Mouse (Mus musculus): ENCODE measurements around the gene Tril. TPM values are rescaled to one million over a fixed set of nuclear protein-coding genes. Genes with fewer than 3 reads are reported as not detected.
A peak's percentile ranks its signal among the peaks of the same experiment; 100 is the strongest.

Tril gene
- not detected in 2 replicates for polyA plus RNA-seq (2012; ENCODE audit: insufficient read depth, insufficient read length, low replicate concordance, missing spikeins)

DNA sequence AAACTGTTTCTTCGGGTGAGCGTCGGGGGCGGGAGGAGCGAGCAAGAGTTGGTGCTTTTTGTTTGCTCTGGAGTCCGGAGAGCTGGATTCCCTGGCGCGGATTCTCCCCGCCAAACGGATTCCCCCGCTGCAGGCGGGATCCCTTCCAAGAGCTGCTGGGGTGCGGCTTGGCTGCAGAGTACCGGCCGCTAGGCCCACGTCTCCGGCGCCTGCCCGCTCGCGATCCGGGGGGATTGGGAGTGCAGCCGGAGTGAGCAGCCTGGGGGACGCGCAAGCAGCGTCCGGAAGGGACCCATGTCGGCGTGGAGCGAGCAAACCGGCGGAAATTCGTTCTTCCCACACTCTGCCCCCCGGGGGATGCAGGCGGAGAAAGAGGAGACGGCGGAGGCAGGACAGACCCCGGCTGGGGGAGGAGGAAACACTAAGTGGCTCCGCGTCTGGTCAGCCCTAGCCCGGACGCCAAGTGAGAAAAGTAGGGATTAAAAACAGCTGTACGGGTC, at the start of gene Tril:
Tril (minus strand) TSS at position 345 of the 500 bp plus-strand sequence.
- TF ChIP-seq CTCF (IDR thresholded peaks at IDR 0.05; ENCODE audit: insufficient read depth, low read depth, low read length) (no peak), POLR2A (IDR thresholded peaks at IDR 0.05; ENCODE audit: insufficient read depth, low read depth, low read length) (no peak)
- WGBS: under 1% methylated on average over 43 of the region's 43 CpGs

DNA sequence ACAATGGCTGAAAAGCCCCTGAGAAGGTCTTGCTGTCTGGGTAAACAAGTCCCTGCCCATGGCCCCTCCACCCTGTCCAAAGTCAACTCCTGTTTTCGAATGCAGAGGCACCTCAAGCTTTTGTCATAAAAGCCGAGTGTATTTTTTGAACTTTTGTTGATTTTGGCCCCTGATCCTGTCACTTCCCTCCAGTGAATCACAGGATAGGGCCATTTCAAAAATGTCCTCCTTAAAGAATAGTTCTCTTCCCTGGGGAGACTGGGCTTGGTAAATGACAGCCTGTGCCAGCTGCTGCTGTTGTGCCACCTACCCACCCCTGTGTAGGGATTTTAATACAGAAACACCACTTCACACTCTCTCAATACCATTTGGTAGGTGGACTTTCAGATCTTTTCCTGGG, 42.4 kb upstream of the Tril start:
- Histone ChIP-seq H3K27ac (ENCODE audit: insufficient read depth, low read depth, low read length) (no peak overlapping the region), H3K4me3 (ENCODE audit: insufficient read depth, low read depth, low read length) (no peak overlapping the region), H3K4me1 (ENCODE audit: control insufficient read depth, insufficient read depth, low read length) (peaks cover 4% of the 10 kb centered on the region)
- WGBS: 86% methylated on average over 2 of the region's 2 CpGs
- TF ChIP-seq CTCF (IDR thresholded peaks at IDR 0.05; ENCODE audit: insufficient read depth, low read depth, low read length) (no peak), POLR2A (IDR thresholded peaks at IDR 0.05; ENCODE audit: insufficient read depth, low read depth, low read length) (no peak)

More for the DNA sequence above, at the start of gene Tril:
- H3K27ac ChIP-seq (ENCODE audit: insufficient read depth, low read depth, low read length): 0 out of 2 replicates have a peak within 1 kb of the TSS, but pooled peaks have one; percentile 2
- H3K4me1 ChIP-seq (ENCODE audit: control insufficient read depth, insufficient read depth, low read length): peaks cover 35% of the 10 kb centered on the region
- peak within 1 kb of the TSS; percentile 40 for H3K4me3 ChIP-seq (ENCODE audit: insufficient read depth, low read depth, low read length)

DNA sequence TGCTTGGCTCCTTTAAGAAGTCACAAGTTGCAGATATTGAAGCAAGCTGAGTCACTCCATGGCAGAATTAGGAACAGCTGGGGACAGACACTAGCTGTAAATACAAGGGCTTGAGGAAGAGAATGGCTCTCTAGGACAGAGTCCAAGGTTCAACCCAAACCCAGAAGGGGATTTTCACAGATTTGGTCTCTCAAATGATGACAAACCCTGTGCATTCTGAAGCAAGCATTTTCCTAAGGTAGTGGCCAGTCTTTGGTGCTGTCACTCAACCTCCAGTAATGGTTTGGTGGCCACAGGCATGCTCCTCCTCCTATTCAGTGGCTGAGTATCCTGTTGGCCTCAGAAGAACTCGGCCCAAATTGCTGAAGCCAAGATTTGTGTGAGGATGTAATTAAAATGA, 38.5 kb upstream of the Tril start:
- no peak overlapping the region for H3K4me3 ChIP-seq (ENCODE audit: insufficient read depth, low read depth, low read length)
- TF ChIP-seq CTCF (IDR thresholded peaks at IDR 0.05; ENCODE audit: insufficient read depth, low read depth, low read length) (no peak), POLR2A (IDR thresholded peaks at IDR 0.05; ENCODE audit: insufficient read depth, low read depth, low read length) (no peak)
- no peak overlapping the region for H3K27ac ChIP-seq (ENCODE audit: insufficient read depth, low read depth, low read length)
- WGBS: 26% methylated on average over 1 of the region's 1 CpGs
- peaks cover 4% of the 10 kb centered on the region for H3K4me1 ChIP-seq (ENCODE audit: control insufficient read depth, insufficient read depth, low read length)

DNA sequence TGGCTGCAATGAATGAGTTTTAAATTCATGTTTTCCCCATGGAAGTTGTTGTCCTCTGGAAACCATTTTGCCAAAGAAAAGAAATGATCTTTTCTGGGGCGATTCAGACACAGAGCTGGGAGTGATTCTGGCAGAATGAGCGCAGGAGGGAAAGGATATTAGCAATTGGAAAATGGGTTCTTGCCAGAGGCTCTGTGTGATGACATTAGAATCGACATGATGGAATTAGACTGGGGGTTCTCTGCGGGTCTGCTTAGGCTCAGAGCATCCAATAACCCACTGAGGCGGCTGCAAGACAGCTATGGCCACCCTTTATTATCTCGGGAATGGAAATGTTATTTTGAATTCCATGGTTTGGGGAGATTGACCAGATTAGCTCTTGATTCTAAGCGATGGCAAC, 37.2 kb upstream of the Tril start:
- H3K27ac ChIP-seq (ENCODE audit: insufficient read depth, low read depth, low read length): no peak overlapping the region
- no peak for TF ChIP-seq POLR2A (IDR thresholded peaks at IDR 0.05; ENCODE audit: insufficient read depth, low read depth, low read length)
- no peak for TF ChIP-seq CTCF (IDR thresholded peaks at IDR 0.05; ENCODE audit: insufficient read depth, low read depth, low read length)
- no peak overlapping the region for H3K4me3 ChIP-seq (ENCODE audit: insufficient read depth, low read depth, low read length)
- WGBS: 69% methylated on average over 7 of the region's 7 CpGs
- H3K4me1 ChIP-seq (ENCODE audit: control insufficient read depth, insufficient read depth, low read length): peaks cover 4% of the 10 kb centered on the region

DNA sequence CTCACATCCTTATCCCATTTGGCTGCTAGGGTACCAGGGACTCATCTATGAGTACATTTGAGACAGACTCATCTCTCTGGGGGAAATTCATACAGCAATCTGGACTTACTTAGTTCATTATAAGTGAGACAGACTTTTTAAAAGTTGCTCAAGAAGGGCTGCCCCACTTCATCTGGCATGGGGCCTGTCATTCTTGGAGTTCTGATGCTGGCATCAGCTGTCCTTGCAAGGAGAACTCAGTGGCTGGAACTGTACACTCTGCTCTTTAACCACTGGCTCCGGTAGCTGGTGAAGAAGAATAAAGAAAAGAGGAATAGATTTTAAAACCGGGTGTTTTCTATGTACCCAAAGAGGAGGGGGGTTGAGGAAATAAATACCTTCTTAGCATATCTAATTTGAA, 36.1 kb upstream of the Tril start:
- Histone ChIP-seq H3K4me3 (ENCODE audit: insufficient read depth, low read depth, low read length) (no peak overlapping the region), H3K27ac (ENCODE audit: insufficient read depth, low read depth, low read length) (no peak overlapping the region), H3K4me1 (ENCODE audit: control insufficient read depth, insufficient read depth, low read length) (peaks cover 4% of the 10 kb centered on the region)
- WGBS: 68% methylated on average over 2 of the region's 2 CpGs
- TF ChIP-seq POLR2A (IDR thresholded peaks at IDR 0.05; ENCODE audit: insufficient read depth, low read depth, low read length): no peak
- TF ChIP-seq CTCF (IDR thresholded peaks at IDR 0.05; ENCODE audit: insufficient read depth, low read depth, low read length): no peak

DNA sequence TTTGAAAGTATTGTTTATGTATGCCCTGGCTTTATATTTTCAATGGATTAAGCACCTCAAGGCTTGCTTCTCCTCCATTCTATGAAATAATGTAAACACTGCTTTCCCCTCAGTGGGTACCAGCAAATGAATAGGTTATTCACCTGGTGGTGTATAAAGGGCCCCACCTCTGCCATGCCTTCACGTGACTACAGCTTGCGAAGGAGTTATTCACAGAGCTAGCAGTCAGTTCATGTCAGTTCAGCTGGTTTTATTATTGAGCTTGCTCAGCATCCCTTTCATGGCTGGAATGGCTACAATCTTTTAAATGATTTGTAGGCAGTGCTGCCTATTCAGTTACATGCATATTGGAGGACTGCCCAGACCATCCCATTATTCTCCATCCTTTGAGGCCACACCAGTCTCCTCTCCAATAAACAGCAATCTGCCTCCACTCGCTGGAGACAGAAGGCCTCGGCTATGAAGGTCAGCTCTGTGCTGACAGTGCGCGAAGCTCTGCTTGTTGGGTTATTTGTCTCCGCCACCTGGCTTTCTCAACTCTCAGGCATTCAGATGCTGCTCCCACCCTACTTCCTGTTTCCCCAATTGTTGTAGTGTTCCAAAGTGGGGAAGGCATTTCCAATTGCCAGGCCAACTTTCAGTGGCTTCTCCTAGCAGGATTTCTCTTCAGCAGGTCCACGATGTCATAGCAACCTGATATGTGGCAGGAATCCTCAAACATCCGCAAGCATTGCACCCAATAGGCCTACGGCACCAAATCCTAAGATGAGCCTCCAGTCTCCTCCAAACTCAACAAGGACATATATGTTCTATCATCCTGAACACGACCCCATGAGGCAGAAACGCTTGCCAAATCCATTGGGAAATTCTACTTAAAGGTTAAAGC, 34.6 kb upstream of the Tril start:
- 70% methylated on average over 12 of the region's 12 CpGs for WGBS
- Histone ChIP-seq H3K4me3 (ENCODE audit: insufficient read depth, low read depth, low read length) (no peak overlapping the region), H3K4me1 (ENCODE audit: control insufficient read depth, insufficient read depth, low read length) (peaks cover 2% of the 10 kb centered on the region; the same call in 1 of the 2 replicates), H3K27ac (ENCODE audit: insufficient read depth, low read depth, low read length) (no peak overlapping the region)
- TF ChIP-seq CTCF (IDR thresholded peaks at IDR 0.05; ENCODE audit: insufficient read depth, low read depth, low read length): no peak
- no peak for TF ChIP-seq POLR2A (IDR thresholded peaks at IDR 0.05; ENCODE audit: insufficient read depth, low read depth, low read length)

DNA sequence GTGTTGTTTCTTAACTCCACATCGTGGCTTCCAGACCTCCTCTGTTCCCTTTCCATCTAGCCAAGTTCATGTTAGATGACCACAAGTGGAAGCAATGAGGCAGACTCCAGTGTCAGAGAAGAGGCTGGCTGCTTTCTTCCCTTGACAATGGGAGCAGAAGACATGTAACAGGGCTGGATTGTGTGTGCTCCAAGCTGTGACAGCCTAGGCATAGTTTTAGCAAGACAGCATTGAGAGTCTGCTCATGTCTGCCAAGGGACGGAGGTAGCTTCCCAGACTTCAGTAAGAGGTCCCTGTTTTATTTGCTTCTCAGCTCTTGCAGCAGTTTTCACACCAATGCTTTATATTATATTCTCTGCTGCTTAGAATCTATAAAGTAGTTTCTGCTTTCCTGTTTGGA, 33.6 kb upstream of the Tril start:
- Histone ChIP-seq H3K4me3 (ENCODE audit: insufficient read depth, low read depth, low read length) (no peak overlapping the region), H3K4me1 (ENCODE audit: control insufficient read depth, insufficient read depth, low read length) (peaks cover 2% of the 10 kb centered on the region; the same call in 1 of the 2 replicates), H3K27ac (ENCODE audit: insufficient read depth, low read depth, low read length) (no peak overlapping the region)
- 79% methylated on average over 2 of the region's 2 CpGs for WGBS
- TF ChIP-seq POLR2A (IDR thresholded peaks at IDR 0.05; ENCODE audit: insufficient read depth, low read depth, low read length) (no peak), CTCF (IDR thresholded peaks at IDR 0.05; ENCODE audit: insufficient read depth, low read depth, low read length) (no peak)

DNA sequence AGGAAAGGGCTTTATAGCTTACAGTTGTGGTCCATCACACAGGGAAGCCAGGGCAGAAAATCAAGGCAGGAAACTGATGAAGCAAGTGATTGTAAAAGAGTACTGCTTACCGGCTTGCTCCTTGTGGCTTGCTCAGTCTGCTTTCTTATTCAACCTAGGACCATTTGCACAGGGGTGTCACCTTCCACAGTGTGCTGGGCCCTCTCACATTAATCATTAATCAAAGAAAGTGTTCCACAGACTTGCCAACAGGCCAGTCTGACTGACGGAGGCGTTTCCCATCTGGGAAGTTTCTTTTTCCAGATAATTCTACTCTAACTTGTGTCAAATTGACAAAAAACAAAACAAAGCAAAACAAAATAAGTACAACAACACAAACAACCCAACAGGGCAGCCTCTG, 32.9 kb upstream of the Tril start:
- no peaks in the 10 kb centered on the region for H3K4me1 ChIP-seq (ENCODE audit: control insufficient read depth, insufficient read depth, low read length)
- H3K27ac ChIP-seq (ENCODE audit: insufficient read depth, low read depth, low read length): no peak overlapping the region
- no peak for TF ChIP-seq POLR2A (IDR thresholded peaks at IDR 0.05; ENCODE audit: insufficient read depth, low read depth, low read length)
- no peak for TF ChIP-seq CTCF (IDR thresholded peaks at IDR 0.05; ENCODE audit: insufficient read depth, low read depth, low read length)
- no peak overlapping the region for H3K4me3 ChIP-seq (ENCODE audit: insufficient read depth, low read depth, low read length)
- 90% methylated on average over 3 of the region's 3 CpGs for WGBS

DNA sequence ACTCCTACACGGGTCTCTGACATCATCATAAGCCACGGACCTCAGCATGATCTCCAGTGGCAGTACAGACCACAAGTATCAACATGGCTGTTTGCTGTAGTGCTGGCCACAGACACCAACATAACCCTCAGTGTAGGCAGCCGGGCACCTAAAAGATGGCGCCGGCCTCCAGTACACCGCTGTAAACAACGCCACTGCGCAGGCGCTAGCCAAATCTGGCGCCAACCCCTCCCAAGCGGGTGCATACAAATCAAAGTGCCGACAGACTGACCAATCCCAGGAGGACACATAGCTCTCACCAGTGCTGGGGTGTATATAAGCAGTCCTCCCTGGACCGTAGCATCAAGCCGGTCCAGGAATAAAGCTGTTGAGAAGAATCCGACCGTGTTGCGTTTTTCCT, 24.0 kb upstream of the Tril start:
- 96% methylated on average over 17 of the region's 17 CpGs for WGBS
- no peaks in the 10 kb centered on the region for H3K4me1 ChIP-seq (ENCODE audit: control insufficient read depth, insufficient read depth, low read length)
- H3K27ac ChIP-seq (ENCODE audit: insufficient read depth, low read depth, low read length): no peak overlapping the region
- TF ChIP-seq POLR2A (IDR thresholded peaks at IDR 0.05; ENCODE audit: insufficient read depth, low read depth, low read length) (no peak), CTCF (IDR thresholded peaks at IDR 0.05; ENCODE audit: insufficient read depth, low read depth, low read length) (no peak)
- H3K4me3 ChIP-seq (ENCODE audit: insufficient read depth, low read depth, low read length): no peak overlapping the region

Measured in olfactory bulb, adult 2 months (tissue).